Mouse (Mus musculus): ENCODE measurements around the gene 1500015O10Rik. TPM values are rescaled to one million over a fixed set of nuclear protein-coding genes. Genes with fewer than 3 reads are reported as not detected.
A peak's percentile ranks its signal among the peaks of the same experiment; 100 is the strongest.

The 1500015O10Rik gene
- total RNA-seq (2021) = 1 to 10 TPM; 5.0 to 5.5 TPM
- long read RNA-seq, experiment 1, partial matches to known transcripts = 2 of 2 reads
- long read RNA-seq, experiment 1, other reads (novel, unspliced or antisense) = 0 of 2 reads
- long read RNA-seq, experiment 2, partial matches to known transcripts = 9 of 12 reads
- long read RNA-seq, experiment 2, other reads (novel, unspliced or antisense) = 0 of 12 reads

- peak; percentile 63 to 74 for DNase-seq (ENCODE audit: low spot score in 2 of 2)
- intact Hi-C loops (cut with DNase I) = loop anchor here (5.0 kb wide), 1 partner anchor 33 kb away; no protein-coding TSS in a partner anchor
These were observed at the start of gene 1500015O10Rik for GRCm38 (mm10) chr1:43730491-43730924. 1500015O10Rik (plus strand) TSS chr1:43730602.

DNA sequence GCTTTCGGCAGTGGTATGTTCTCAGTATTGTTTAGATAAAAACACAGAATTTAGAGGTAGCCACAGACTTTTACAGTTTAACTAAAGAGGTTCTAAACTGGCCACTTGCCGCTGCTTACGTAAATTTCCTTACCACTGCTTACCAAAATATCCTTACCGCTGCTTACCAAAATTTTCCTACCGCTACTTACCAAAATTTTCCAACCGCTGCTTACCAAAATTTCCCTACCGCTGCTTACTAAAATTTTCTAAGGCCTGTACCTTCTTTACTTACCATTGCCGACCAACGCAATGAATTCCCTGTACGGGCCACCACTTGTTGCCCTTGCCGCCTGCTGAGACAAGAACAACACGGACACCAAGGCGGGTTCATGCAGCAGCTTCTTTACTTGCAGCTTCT is 40.4 kb upstream of the 1500015O10Rik start:
- intact Hi-C loops (cut with DNase I) = no loop called here
- DNase-seq (ENCODE audit: low spot score in 2 of 2) = no peak

GRCm38 (mm10) chr1:43690507-43690906 is 39.9 kb upstream of the 1500015O10Rik start:
- intact Hi-C loops (cut with DNase I) = no loop called here
- no peak for DNase-seq (ENCODE audit: low spot score in 2 of 2)

GRCm38 (mm10) chr1:43694076-43694475 is 36.3 kb upstream of the 1500015O10Rik start:
- no peak for DNase-seq (ENCODE audit: low spot score in 2 of 2)
- intact Hi-C loops (cut with DNase I) = no loop called here

- DNase-seq (ENCODE audit: low spot score in 2 of 2) = peak; percentile 72 to 78
- intact Hi-C loops (cut with DNase I) = loop anchor here (5.0 kb wide), 1 partner anchor 37 kb away; the partner anchor contains the start of gene 1500015O10Rik
These were observed 35.4 kb upstream of the 1500015O10Rik start for GRCm38 (mm10) chr1:43694851-43695545.

DNA sequence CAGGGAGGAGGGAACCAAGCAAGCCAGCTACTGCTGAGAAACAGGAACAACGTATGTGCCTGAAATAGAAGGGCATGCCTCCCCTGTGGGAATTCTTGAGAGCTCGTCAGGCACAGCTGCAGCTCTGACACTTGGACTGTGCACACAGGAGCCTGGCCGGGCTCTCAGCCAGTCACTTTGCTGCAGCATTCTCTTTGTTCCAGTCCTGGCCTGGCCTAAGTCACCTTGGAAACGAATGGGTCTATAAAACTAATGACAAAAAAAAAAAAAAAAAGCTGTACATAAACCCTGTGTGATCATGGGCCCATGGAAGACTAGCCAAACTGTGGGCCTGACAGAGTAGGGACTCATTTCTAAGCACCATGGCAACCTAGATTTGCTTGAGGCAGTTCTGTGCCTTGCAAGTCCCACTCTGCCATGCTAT is 31.8 kb upstream of the 1500015O10Rik start:
- intact Hi-C loops (cut with DNase I) = loop anchor here (5.0 kb wide), 1 partner anchor 34 kb away; the partner anchor contains the start of gene 1500015O10Rik
- DNase-seq (ENCODE audit: low spot score in 2 of 2) = peak; percentile 10 to 27

DNA sequence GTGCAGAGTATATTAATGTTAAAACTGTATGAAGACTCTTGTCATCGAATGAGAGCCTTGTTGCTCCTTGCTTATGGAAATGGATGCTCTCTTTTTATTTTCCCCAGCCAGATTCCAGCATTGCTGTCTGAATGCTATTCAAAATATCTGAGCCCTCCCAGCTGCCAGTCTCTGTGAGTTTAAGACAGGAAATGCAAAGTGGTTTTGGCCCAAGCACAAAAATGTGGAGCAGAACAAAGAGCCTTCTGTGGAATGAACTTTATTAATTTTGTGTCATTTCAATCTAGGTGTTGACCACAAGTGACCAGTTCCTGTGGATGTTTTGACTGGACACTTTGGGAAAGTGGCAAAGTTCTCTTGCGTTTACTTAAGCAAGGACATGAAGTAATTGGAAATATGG is 15.6 kb upstream of the 1500015O10Rik start:
- DNase-seq (ENCODE audit: low spot score in 2 of 2) = no peak
- intact Hi-C loops (cut with DNase I) = no loop called here

GRCm38 (mm10) chr1:43717967-43718366 is 12.4 kb upstream of the 1500015O10Rik start:
- intact Hi-C loops (cut with DNase I) = no loop called here
- DNase-seq (ENCODE audit: low spot score in 2 of 2) = no peak

DNA sequence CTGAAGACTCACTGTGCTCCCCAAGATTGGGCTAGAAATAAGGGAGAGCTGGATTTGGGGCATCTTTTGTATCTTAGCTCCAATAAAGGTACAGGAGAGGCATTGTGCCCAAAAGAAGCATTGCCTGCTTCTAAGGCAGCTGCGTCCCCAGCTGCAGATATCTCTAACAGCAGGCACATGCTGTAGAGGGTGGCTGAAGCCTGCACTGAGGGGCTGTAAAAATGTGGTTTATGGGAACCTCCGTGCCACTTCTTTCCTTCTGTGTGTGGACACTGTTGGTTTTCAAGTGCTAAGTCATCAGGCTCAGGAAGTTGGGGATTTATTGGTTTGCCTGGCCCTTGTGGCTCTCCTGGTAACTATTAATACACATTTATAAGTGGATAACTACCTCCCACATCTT is 11.6 kb upstream of the 1500015O10Rik start:
- intact Hi-C loops (cut with DNase I) = no loop called here
- no peak for DNase-seq (ENCODE audit: low spot score in 2 of 2)

GRCm38 (mm10) chr1:43722459-43722858 is 7.9 kb upstream of the 1500015O10Rik start:
- no peak for DNase-seq (ENCODE audit: low spot score in 2 of 2)
- intact Hi-C loops (cut with DNase I) = no loop called here

DNA sequence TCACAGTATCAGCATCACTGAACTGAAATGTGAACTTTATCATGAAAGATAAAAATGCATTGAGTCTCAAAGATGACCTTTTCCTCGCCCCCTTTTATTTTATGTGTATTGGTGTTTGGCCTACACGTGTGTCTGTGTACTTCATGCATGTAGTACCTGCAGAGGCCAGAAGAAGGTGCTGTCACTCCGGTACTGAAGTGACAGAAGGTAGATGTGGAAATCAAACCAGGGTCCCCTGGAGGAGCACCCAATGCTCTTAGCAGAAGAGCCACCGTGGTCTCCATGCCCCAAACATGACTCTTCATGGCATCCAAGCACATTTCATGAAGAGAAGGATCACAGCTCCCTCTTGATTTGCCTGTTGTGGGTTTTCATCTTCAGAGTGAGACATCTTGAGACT is 1.7 kb downstream of the 1500015O10Rik start:
- no peak for DNase-seq (ENCODE audit: low spot score in 2 of 2)
- intact Hi-C loops (cut with DNase I) = loop anchor here (5.0 kb wide), 1 partner anchor 35 kb away; no protein-coding TSS in a partner anchor

GRCm38 (mm10) chr1:43732657-43733056 is 2.3 kb downstream of the 1500015O10Rik start:
- intact Hi-C loops (cut with DNase I) = loop anchor here (5.0 kb wide), 1 partner anchor 35 kb away; no protein-coding TSS in a partner anchor
- peak; percentile 24 to 56 for DNase-seq (ENCODE audit: low spot score in 2 of 2)

GRCm38 (mm10) chr1:43737812-43738518 is 7.6 kb downstream of the 1500015O10Rik start:
- peak; percentile 82 to 87 for DNase-seq (ENCODE audit: low spot score in 2 of 2)

GRCm38 (mm10) chr1:43738519-43738894 is 8.1 kb downstream of the 1500015O10Rik start:
- intact Hi-C loops (cut with DNase I) = loop anchor here (1.0 to 5.0 kb wide), 2 partner anchors 291 to 439 kb away; no protein-coding TSS in a partner anchor
- DNase-seq (ENCODE audit: low spot score in 2 of 2) = no peak

More at GRCm38 (mm10) chr1:43737812-43738518, 7.6 kb downstream of the 1500015O10Rik start:
- intact Hi-C loops (cut with DNase I) = loop anchor here (1.0 to 5.0 kb wide), 2 partner anchors 291 to 439 kb away; no protein-coding TSS in a partner anchor

GRCm38 (mm10) chr1:43754448-43755312 is 24.3 kb downstream of the 1500015O10Rik start:
- intact Hi-C loops (cut with DNase I) = no loop called here
- DNase-seq (ENCODE audit: low spot score in 2 of 2) = no peak

DNA sequence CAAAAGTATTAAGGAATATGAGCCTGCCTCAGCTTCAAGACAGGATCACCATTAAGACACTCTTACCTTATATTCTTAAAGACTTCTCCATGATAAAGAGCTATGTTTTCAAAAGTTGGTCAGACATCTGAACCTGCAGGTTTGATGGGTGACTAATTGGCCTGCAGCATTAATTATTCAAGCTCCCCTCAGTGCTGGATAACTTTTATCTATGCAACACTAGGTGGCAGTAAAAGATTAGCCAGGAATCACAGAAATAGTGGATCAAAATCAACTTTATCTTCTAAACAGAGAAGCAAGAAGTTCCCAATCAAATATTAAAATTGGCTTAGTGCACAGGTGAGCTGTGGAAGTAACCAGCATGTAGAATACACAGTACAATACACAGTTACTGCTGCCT is 29.7 kb downstream of the 1500015O10Rik start:
- intact Hi-C loops (cut with DNase I) = loop anchor here (2.0 kb wide), 1 partner anchor 139 kb away; no protein-coding TSS in a partner anchor
- DNase-seq (ENCODE audit: low spot score in 2 of 2) = no peak

DNA sequence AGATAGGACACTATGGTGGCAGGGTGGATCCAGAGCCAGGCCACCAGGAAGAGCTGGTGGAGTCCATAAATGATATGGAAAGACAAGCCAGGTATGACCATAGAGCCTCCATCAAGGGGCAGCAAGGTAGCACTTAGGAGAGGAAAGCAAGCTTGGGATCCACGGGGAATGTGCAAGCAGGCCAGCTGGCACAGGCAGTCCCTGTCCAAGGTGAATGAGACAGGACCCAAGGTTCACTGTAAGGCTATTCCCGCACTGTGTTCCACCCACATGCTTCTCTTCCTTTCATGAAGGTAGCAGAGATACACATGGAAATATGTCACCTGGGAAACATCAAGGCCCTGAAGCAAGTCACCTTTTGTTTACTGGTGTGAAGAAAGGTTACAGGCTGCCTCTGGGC is 34.1 kb downstream of the 1500015O10Rik start:
- no peak for DNase-seq (ENCODE audit: low spot score in 2 of 2)
- intact Hi-C loops (cut with DNase I) = no loop called here

DNA sequence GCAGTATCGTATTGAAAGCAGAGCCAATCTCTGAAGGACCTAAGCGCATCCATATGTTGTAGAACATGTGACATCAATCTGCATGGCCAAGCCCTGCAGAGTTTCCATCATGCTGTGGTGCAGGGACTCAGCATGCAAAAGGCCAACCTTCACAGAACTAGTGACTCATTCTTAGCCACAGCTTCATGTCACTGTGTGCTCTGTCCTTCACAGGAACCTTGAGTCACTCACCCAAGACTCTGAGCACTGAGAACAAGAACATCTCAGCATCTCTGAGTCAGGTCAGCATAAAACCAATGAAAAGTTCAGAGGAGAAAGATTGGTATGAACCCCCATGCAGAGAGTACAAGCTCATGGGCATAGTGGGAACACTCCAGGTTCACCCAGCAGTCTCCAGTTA is 35.9 kb downstream of the 1500015O10Rik start:
- intact Hi-C loops (cut with DNase I) = no loop called here
- DNase-seq (ENCODE audit: low spot score in 2 of 2) = no peak

All from left cerebral cortex, postnatal 14 days (tissue).